Mouse (Mus musculus) pancreas, adult 10 weeks (tissue): ENCODE measurements around the gene Pet117. TPM values are rescaled to one million over a fixed set of nuclear protein-coding genes. Genes with fewer than 3 reads are reported as not detected.

Experiments
- polyA plus RNA-seq: library from polyadenylated mRNA; stranded (reverse); fragments of 350-450 nt; fragmentation: Illumina TruSeq; extraction: RNeasy Lipid Tissue Mini Kit (QIAGEN cat#74804); gene quantifications from one replicate; pipeline ENCODE4 v1.2.3, GENCODE M21; 2015; ENCODE audit warnings: low read depth, low replicate concordance; ENCODE audit not compliant: insufficient read depth

Pet117 gene
- 1.6 TPM for polyA plus RNA-seq

GRCm38 (mm10) chr2:144368400-144369019, at the start of gene Pet117, which contains the start of gene Kat14:
Pet117 (plus strand) TSS chr2:144368996.
Kat14 (plus strand) TSS chr2:144368983.

GRCm38 (mm10) chr2:144331401-144332302, 37.1 kb upstream of the Pet117 start, which contains the start of gene Ovol2:
Ovol2 (minus strand) TSS chr2:144332146.

Other genes with a start within 250 kb of the Pet117 start
- gene Mgme1, start 98.3 kb upstream of the Pet117 start, polyA plus RNA-seq = 2.7 TPM
- gene Snx5, start 98.1 kb upstream of the Pet117 start, polyA plus RNA-seq = 31.0 TPM
- 1.6 TPM for gene Ovol2, start 36.9 kb upstream of the Pet117 start, polyA plus RNA-seq
- gene Kat14, start within 50 bp of the Pet117 start, polyA plus RNA-seq = 6.9 TPM
- 0.83 TPM for gene Dzank1, start 158.4 kb downstream of the Pet117 start, polyA plus RNA-seq
- 3.7 TPM for gene Polr3f, start 158.7 kb downstream of the Pet117 start, polyA plus RNA-seq
- gene Rbbp9, start 181.9 kb downstream of the Pet117 start, polyA plus RNA-seq = 6.7 TPM
- 17.3 TPM for gene Sec23b, start 187.2 kb downstream of the Pet117 start, polyA plus RNA-seq
- gene Smim26, start 225.1 kb downstream of the Pet117 start, polyA plus RNA-seq = 13.4 TPM
- gene Dtd1, start 230.9 kb downstream of the Pet117 start, polyA plus RNA-seq = 4.6 TPM